Mouse (Mus musculus): ENCODE measurements around the gene Pom121l12. TPM values are rescaled to one million over a fixed set of nuclear protein-coding genes. Genes with fewer than 3 reads are reported as not detected.

Pom121l12 gene
- not detected in 2 replicates for polyA plus RNA-seq (2012; rRNA removed; ENCODE audit: low replicate concordance)

GRCm38 (mm10) chr11:14598976-14599375 is at the start of gene Pom121l12:
Gene Pom121l12, plus strand, starts transcription at chr11:14599276.

